Mouse (Mus musculus) urinary bladder, postnatal 14 days (tissue): ENCODE results near the gene Serpinb3a.
A peak's percentile ranks its signal among the peaks of the same experiment; 100 is the strongest.
"Not testable (repeated sequence)": the region's sequence is repeated elsewhere in the genome, so short reads cannot be mapped to it uniquely, and the experiment has no call there.

Source experiments
- DNase-seq: peaks from one replicate; pipeline ENCODE4 v3.0.0; 2021; ENCODE audit warnings: low spot score

Serpinb3a gene

DNA sequence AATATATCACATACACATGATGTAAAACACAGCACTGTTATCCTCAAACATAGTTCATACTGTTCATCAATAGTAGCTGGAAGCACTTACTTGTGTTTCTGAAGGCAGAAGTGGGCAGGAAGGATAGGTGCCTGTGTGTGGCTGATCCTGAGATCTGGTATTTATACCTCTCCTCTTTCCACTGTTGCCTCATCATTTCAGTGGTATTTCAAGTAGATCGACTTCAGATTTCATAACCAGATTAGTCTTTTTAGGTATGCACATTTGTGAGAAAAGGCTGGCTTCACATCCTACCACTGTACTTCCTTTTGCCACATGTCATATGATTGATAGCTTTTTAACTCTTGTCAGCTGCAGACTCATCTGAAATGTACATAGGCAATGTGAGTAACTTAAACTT lies at the start of gene Serpinb3a:
Serpinb3a (minus strand) TSS at position 101 of the 400 bp plus-strand sequence.
- DNase-seq = no peak

DNA sequence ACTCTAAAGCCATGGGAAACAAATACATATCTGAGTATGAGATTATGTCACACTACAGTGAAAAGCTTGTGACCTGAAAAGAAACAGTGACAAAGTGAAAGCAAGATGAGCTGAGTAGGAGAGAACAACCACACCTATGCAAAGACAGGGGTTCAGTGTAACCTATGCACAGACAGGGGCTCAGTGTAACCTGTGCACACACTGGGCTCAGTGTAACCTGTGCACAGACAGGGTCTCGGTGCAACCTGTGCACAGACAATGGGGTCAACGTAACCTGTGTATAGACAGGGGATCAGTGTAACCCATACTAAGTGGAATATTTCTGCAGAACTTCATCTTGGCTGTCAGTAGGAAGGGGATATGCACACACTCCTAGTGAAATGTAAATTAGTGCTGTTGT lies 46.3 kb upstream of the Serpinb3a start:
- DNase-seq = no peak

DNA sequence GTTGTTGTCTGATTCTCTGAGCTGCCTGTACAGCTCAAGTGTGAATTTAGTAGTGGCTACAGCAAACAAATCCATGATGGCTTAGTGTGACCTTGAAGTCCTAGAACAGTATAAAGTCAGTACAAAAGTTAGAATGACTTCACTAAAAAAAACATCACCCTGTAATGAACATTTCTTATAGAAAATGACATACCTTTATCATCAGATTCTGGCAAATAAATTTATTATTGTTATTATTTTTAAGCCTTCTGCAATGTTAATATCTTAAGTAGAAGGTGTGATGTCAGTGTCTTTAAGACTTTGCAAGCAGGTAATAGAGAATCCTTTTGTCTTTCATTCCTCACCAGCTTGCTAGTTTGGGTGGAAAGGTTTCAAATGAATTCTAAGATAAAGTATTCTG lies 31.3 kb upstream of the Serpinb3a start, which contains the start of gene Serpinb3d:
Serpinb3d (minus strand) TSS at position 101 of the 400 bp plus-strand sequence.
- no peak for DNase-seq

DNA sequence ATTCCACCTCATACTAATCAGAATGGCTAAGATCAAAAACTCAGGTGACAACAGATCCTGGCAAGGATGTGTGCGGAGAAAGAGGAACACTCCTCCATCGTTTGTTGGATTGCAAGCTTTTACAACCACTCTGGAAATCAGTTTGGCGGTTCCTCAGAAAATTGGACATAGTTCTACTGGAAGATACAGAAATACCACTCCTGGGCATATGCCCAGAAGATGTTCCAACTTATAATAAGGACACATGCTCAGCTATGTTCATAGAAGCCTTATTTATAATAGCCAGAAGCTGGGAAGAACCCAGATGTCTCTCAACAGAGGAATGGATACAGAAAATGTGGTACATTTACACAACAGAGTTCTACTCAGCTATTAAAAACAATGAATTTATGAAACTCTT lies 17.9 kb downstream of the Serpinb3a start:
- DNase-seq = not testable (repeated sequence)

DNA sequence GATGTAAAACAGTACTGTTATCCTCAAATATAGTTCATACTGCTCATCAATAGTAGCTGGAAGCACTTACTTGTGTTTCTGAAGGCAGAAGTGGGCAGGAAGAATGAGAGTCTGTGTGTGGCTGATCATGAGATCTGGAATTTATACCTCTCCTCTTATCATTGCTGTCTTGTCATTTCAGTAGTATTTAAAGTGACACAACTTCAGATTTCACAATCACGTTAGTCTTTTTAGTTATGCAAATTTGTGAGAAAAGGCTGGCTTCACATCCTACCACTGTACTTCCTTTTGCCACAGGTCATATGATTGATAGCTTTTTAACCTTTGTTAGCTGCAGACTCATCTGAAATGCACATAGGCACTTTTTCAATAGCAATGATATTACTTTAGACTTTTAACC lies 26.2 kb downstream of the Serpinb3a start:
- DNase-seq = no peak

DNA sequence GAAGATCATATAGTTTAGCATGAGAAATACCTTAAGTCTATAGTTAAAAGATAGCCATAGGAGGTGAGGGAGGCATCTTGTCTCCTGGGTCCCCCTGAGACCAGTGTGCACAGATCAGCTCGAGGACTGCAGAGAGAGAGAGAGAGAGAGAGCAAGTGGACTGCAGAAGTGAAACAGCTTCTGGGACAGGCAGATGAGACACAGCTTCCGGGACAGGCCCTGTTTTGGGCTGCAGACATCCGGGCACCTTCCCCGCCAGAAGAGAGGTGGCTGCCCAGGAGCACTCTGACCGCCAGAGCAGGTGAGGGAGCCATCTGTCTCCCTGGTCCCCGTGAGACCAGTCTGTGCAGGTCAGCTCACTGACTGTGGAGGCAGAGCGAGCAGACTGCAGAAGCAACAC lies 36.9 kb downstream of the Serpinb3a start:
- no peak for DNase-seq

DNA sequence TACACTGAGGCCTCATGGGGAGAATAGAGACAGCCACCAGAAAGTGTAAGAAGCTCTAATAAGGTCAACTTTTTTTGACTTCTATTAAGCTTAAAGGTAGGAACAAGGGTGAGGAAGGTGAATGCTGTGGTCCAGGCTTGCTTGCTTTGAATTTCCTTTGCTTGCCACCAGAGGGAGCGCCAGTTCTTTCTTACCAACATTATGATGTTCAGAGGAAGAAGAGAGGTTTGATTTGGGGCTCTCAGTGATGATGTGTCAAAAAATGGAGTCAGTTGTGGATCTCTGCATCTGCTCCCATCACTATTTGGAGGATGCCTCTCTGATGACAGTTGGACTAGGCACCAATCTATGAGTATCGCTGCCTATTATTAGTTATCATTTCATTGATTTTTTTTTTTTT lies 37.6 kb downstream of the Serpinb3a start:
- DNase-seq = peak; percentile 11

DNA sequence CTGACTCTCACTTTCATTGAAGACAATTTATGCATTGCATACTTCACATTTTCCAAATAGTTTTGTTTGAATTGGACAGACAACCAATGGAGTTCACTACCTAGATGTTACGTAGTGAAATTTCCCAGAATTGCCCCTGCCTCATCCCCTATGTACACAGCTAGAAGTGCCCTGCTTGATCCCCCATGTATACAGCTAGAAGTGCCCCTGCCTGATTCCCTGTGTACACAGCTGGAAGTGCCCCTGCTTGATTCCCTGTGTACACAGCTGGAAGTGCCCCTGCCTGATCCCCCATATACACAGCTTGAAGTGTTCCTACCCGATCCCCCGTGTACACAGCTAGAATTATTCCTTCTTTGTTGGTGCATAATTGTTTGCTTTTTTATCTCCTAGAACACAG lies 45.8 kb downstream of the Serpinb3a start:
- DNase-seq = no peak

DNA sequence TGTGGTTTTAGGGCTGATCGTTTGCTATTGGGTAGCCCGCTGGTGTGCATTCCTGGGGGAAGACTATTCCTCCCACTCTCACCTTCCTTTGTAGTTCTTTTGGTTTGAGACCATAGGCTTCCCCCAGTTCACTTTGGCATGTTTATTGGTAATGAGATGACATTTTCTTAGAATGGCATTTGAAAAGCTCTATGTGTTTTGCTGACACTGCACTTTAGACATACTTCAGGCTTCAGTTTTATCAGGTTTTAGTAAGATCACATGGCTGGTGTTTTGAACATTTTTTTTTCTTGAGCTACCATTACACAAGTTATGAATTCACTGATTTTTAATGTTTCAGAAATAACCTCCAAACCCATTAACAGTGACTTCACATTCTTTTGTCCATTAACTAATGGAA lies 50.3 kb downstream of the Serpinb3a start:
- DNase-seq = no peak

DNA sequence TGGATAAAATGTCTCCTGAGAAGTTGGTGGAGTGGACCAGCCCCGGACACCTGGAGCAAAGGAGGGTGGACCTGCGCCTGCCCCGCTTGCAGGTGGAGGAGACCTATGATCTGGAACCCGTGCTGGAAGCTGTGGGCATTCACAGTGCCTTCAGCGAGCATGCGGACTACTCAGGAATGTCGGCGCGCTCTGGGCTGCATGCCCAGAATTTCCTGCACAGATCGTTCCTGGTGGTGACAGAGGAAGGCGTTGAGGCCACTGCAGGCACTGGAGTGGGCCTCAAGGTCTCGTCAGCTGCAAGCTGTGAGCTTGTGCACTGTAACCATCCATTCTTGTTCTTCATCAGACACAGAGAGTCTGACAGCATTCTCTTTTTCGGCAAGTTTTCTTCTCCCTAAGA lies 51.7 kb downstream of the Serpinb3a start:
- peak; percentile 9 for DNase-seq
